Mouse (Mus musculus): ENCODE data around the gene Elane.
"Not testable (repeated sequence)": the region's sequence is repeated elsewhere in the genome, so short reads cannot be mapped to it uniquely, and the experiment has no call there.

The Elane gene

DNA sequence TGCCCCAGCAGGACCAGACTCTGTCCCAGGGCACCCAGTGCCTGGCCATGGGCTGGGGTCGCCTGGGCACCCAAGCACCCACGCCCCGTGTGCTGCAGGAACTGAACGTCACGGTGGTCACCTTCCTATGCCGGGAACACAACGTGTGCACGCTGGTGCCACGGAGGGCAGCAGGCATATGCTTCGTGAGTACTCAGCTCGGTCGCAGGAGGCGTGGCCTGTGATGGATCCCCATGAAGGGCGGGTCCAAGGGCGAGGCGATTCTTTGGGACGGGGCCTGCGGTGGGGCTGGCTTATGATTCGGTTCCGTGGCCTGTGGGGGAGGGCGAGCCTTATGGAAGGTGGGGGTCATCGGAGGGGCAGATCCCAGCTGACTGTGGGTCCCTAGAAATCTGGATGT is 4.1 kb upstream of the Elane start:
- no peak for DNase-seq (ENCODE audit: low read depth, low spot score)

GRCm38 (mm10) chr10:79883297-79884084 is 2.6 kb upstream of the Elane start:
- peak; percentile 70 for DNase-seq (ENCODE audit: low read depth, low spot score)

GRCm38 (mm10) chr10:79884446-79884845 is 1.6 kb upstream of the Elane start:
- DNase-seq (ENCODE audit: low read depth, low spot score): no peak

GRCm38 (mm10) chr10:79884938-79885337 is 1.1 kb upstream of the Elane start:
- not testable (repeated sequence) for DNase-seq (ENCODE audit: low read depth, low spot score)

GRCm38 (mm10) chr10:79886611-79887010 is 564 bp downstream of the Elane start:
- no peak for DNase-seq (ENCODE audit: low read depth, low spot score)

DNA sequence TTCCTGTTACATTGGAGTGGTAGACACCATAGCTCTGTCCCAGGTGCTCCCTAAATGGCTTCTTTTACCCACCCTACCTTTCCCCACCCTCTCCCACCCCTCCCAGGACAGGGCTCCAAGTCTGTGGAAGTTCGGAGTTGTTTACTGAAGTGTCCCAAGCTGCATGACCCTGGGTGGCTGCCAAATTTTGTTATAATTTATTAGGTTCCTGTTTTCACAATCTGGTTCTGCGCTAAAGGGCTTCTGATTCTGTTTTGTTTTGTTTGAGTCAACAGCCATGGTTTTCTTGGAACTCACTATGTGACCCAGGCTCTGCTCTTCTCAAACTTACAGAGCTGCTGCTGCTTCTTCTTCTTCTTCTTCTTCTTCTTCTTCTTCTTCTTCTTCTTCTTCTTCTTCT is 3.3 kb downstream of the Elane start:
- no peak for DNase-seq (ENCODE audit: low read depth, low spot score)

- DNase-seq (ENCODE audit: low read depth, low spot score): no peak
These were observed 4.6 kb downstream of the Elane start, which contains the start of gene Cfd for GRCm38 (mm10) chr10:79890670-79891069. Gene Cfd (plus strand): TSS chr10:79890853.

DNA sequence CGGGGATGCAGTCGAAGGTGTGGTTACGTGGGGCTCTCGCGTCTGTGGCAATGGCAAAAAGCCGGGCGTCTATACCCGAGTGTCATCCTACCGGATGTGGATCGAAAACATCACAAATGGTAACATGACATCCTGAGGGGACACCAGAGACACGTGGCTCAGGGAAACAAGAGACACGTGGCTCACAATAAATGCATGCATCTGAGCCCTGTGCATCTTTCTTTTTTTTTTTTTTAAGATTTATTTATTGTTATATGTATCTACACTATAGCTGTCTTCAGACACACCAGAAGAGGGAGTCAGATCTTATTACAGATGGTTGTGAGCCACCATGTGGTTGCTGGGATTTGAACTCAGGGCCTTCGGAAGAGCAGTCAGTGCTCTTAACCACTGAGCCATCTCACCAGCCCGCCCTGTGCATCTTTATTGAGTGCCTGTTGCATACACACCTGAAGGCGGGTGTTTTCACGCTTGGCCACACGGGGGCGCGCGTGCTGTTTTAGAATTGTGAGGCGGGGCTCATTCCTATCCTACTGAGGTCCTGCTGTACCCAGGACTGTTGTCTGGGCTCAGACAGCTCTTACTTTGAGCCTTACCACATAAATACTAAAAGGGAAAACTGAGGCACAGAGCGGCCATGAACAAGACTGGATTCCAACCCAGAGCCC is 6.5 kb downstream of the Elane start:
- peak; percentile 67 for DNase-seq (ENCODE audit: low read depth, low spot score)

GRCm38 (mm10) chr10:79896306-79896705 is 10.3 kb downstream of the Elane start:
- DNase-seq (ENCODE audit: low read depth, low spot score): no peak

- DNase-seq (ENCODE audit: low read depth, low spot score): no peak
These were observed 10.8 kb downstream of the Elane start for GRCm38 (mm10) chr10:79896814-79897213.

DNA sequence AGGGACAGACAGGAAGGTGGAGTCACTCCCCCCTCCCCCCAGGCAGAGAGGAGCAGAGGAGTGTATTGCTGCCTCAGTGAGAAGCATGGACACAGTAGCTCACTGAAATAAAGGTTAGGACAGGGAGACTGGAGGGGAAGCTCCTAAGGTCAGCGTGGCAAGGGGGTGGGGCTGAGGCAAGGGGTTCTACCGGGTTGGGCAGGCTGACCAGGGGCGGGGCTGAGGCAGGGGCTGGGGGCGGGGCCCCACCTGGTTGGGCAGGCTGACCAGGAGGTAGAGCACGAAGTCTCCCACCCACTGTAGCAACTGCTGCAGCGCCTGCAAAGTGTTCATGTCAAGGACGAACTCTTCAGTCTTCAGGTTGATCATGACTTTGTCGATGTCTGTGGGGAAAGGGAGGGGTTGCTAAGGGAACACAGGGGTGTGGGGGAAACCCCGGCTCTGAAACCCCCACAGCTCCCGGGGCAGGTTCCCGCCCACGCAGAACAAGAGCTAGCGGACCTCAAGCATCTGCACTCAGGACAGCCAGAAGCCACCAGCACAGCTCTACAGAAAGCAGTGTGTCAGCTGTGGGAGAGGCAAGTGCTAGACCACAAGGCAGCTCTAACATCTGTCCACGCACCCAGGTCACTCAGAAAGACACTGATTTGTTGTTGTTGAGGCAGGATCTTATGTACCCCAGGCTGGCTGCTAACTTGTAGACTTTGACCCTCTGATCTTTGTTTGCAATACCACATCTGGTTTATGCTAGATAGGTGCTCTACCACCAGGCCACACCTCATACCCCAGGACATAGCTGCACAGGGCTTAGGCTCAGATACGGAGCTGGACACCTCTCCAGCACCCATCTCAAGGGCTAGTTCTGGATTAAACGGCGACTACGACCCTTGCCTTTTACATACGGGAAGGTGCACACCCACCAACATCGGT is 11.5 kb downstream of the Elane start:
- no peak for DNase-seq (ENCODE audit: low read depth, low spot score)

DNA sequence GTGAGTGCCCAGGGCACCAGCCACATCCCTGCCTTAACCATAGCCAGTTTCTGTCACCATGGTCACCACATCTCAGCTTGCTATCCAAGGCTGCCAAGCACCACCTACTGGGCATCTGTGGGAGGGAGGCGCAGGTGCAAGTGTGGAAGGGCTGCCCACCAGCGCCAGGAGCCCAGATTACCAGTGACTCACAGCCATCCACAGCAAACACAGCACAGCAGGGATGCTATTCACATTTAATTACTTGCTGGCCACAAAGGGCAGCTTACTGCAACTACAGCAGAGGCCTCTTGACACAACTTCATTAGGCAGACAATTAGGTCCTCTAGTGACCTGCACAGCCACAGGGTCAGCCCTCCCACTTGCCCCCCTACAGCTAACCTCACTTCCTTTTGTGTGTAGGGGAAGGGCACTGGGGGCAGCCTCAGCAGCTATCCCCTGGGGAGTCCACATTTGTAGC is 14.9 kb downstream of the Elane start:
- DNase-seq (ENCODE audit: low read depth, low spot score): peak; percentile 53

DNA sequence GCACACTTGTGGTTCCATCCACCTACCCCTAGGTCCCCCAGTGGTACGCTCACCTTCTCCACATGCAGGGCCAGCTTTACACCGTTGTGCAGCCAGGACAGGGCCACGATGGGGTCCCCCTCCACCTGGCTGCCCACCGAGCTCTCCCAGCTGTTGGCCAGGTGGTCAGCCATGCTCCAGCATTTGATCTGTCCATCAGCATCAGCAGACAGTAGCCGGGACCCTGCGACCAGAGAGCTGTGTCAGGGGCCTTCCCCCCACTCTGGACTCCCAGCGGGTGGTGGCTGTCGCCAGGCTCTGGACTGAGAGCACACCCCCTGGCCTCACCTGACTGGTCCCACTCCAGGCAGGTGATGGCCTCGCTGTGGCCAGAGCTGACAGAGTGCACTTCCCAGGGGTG is 20.7 kb downstream of the Elane start:
- no peak for DNase-seq (ENCODE audit: low read depth, low spot score)

DNA sequence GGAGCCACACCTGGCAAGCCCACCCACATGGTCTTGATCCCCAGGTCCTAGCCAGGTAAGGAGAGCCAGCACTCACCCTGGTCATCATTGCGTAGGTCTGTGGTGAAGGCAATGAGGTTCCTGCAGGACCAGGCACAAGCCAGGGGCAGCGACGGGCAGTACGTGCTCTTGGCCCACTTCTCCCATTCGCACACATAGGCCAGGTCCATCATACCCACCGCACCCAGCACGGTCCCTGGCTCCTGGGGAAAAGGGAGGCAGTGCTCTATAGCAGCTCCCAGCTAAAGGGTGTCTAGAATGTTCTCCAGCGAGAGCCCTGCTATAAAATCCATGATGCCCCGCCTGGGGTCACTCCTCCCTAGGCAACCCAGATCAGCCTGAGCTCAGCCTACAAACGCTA is 21.4 kb downstream of the Elane start:
- no peak for DNase-seq (ENCODE audit: low read depth, low spot score)

DNA sequence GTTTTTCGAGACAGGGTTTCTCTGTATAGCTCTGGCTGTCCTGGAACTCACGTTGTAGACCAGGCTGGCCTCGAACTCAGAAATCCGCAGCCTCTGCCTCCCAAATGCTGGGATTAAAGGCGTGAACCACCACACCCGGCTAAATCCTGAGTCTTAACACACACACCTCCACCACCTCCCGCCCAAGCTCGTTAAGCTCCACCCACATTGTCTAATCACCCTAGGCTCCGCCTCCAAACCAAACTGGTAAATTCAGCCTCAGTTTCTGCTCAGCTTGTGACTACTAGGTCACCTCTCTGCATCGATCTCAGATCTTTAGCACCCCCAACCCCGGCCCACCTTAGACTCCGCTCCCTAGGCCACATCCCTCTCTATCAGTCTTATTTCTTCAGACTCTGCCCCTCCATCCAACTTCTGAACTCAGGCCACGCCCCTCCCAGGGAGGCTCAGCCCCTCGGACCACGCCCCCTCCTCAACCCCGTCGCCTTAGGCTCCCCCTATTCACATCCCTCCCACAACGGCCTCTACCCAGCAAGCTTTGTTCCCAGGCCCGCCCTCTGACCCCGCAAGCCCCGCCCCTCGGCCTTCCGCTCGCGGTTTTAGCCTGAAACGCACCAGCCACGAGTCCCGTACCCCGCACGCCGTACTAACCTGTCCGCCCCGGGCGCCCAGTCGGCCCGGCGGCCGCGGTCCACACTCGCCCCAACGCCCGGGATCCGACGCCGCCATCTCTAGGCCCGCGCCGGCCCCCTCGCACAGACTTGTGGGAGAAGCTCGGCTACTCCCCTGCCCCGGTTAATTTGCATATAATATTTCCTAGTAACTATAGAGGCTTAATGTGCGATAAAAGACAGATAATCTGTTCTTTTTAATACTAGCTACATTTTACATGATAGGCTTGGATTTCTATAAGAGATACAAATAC is 22.4 kb downstream of the Elane start, which contains the start of gene Med16:
Gene Med16 (minus strand): TSS at position 757 of the 925 bp plus-strand sequence.
- DNase-seq (ENCODE audit: low read depth, low spot score): peak; percentile 91

- no peak for DNase-seq (ENCODE audit: low read depth, low spot score)
These were observed 23.3 kb downstream of the Elane start for GRCm38 (mm10) chr10:79909092-79909922.

DNA sequence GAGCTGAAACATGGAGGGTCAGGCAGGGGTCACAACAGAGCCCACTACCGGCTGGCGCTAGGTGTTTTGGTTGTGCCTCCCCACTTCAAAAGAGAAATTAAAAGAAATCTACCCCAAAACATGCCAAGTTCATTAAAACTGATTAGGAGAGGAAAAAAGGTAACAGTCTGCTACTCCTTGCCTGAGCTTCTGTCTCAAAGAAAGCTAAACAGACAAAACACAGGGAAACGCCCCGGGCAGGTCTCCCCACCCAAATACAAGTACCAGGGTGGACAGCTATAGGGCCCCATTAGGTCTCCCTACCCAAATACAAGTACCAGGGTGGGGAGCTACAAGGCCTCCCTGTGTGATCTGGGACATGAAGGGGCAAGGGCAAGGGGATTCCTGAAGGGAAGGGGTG is 24.5 kb downstream of the Elane start, which contains the start of gene Gm26602:
Gene Gm26602 (plus strand): TSS at position 301 of the 400 bp plus-strand sequence.
- no peak for DNase-seq (ENCODE audit: low read depth, low spot score)

GRCm38 (mm10) chr10:79912412-79912811 is 26.4 kb downstream of the Elane start:
- no peak for DNase-seq (ENCODE audit: low read depth, low spot score)

- peak; percentile 70 for DNase-seq (ENCODE audit: low read depth, low spot score)
These were observed 28.3 kb downstream of the Elane start for GRCm38 (mm10) chr10:79914131-79914947.
